Comparison of ENCODE assay signal across 29 mouse cellular contexts in the genomic region with DNA sequence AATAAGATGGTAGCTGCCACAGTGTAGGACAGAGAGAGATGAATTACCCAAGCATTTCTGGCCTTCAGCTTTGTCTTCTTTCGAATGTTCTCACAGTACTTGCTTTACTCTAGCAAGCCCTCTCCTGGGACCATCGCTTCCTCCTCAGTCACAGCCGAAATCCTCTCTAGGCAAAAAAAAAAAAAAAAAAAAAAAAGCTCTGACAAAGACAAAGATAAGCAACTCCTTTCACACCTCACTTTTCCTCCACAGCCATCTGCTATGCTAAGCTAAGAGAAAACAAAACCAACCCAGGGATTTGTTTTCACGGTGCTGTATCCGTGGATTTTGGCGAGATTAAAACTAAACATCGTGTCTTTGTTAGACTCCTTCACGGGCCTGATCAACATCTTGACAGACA.
A peak's percentile ranks its signal among the peaks of the same experiment; 100 is the strongest.
DNase-seq lines count a peak whose midpoint lies in the region; ATAC-seq lines count a peak whose summit lies in the region.
"Had no signal": no experiment of that assay in that cellular context is flagged by ENCODE, and none has a peak within 500 bp of the region (broad histone marks: within the 10 kb centered on the region; RNA-seq: fewer than 3 reads in every experiment).

No protein-coding gene starts in this region.

- WGBS in forebrain, embryonic 15.5 days = 53% methylated on average over 8 of the region's 8 CpGs
- WGBS in forebrain, embryonic 13.5 days = 69% methylated on average over 8 of the region's 8 CpGs
- 20% methylated on average over 8 of the region's 8 CpGs for WGBS in heart, embryonic 13.5 days
- 23% methylated on average over 8 of the region's 8 CpGs for WGBS in midbrain, embryonic 14.5 days
- WGBS in midbrain, embryonic 15.5 days = 32% methylated on average over 8 of the region's 8 CpGs
- 76% methylated on average over 8 of the region's 8 CpGs for WGBS in neural tube, embryonic 15.5 days

- H3K9ac ChIP-seq in forebrain, embryonic 15.5 days (replicated peaks) = no peak overlapping the region
- H3K9ac ChIP-seq in forebrain, embryonic 13.5 days = no peak overlapping the region
- H3K9ac ChIP-seq in heart, embryonic 13.5 days = no peak overlapping the region
- H3K9ac ChIP-seq in midbrain, embryonic 14.5 days (replicated peaks; ENCODE audit: low read length) = no peak overlapping the region
- H3K9ac ChIP-seq in midbrain, embryonic 15.5 days = no peak overlapping the region
- no peak overlapping the region for H3K9ac ChIP-seq in neural tube, embryonic 15.5 days (replicated peaks)
- H3K9ac ChIP-seq: embryonic facial prominence, embryonic 12.5 days; hindbrain, embryonic 13.5 days; limb, embryonic 12.5 days; liver, embryonic 15.5 days; neural tube, embryonic 13.5 days; stomach, embryonic 15.5 days had no signal

- no peak for DNase-seq in heart, postnatal 4 days
- peak; percentile 10 for DNase-seq in midbrain, embryonic 14.5 days
- DNase-seq in telencephalon, adult 2 months (ENCODE audit: low read depth, low spot score) = peak; percentile 27
- DNase-seq: adrenal gland, adult 2 months; adrenal gland, postnatal 36 days; cerebellum, adult 8-10 months; cerebellum, postnatal 25 days; embryo, embryonic 11 days; gastrocnemius, postnatal 14 days; heart, postnatal 36 days; kidney, adult 9 months; kidney, postnatal 10 days; layer of hippocampus, postnatal 36 days; lung, postnatal 36 days; right cerebral cortex, postnatal 25 days; thymus, postnatal 14 days had no signal

- H3K4me2 ChIP-seq in forebrain, embryonic 15.5 days (replicated peaks) = no peak overlapping the region
- no peak overlapping the region for H3K4me2 ChIP-seq in forebrain, embryonic 13.5 days
- H3K4me2 ChIP-seq in heart, embryonic 13.5 days = peak overlapping the region; percentile 31; the same call in 1 of the 2 replicates
- no peak overlapping the region for H3K4me2 ChIP-seq in midbrain, embryonic 14.5 days (ENCODE audit: low read length)
- no peak overlapping the region for H3K4me2 ChIP-seq in midbrain, embryonic 15.5 days
- no peak overlapping the region for H3K4me2 ChIP-seq in neural tube, embryonic 15.5 days
- H3K4me2 ChIP-seq: embryonic facial prominence, embryonic 12.5 days; hindbrain, embryonic 13.5 days; limb, embryonic 12.5 days; liver, embryonic 15.5 days; midbrain, embryonic 11.5 days; neural tube, embryonic 13.5 days; stomach, embryonic 15.5 days had no signal

- ATAC-seq in forebrain, embryonic 15.5 days (replicated peaks) = no peak
- no peak for ATAC-seq in forebrain, embryonic 13.5 days
- no peak for ATAC-seq in heart, embryonic 13.5 days (ENCODE audit: extremely low read depth, insufficient number of reproducible peaks, low FRiP score, low TSS enrichment)
- ATAC-seq in midbrain, embryonic 14.5 days (ENCODE audit: low FRiP score, low TSS enrichment) = no peak
- no peak for ATAC-seq in midbrain, embryonic 15.5 days (replicated peaks)
- no peak for ATAC-seq in neural tube, embryonic 15.5 days (ENCODE audit: low FRiP score)
- ATAC-seq: intestine, embryonic 16.5 days had no signal

- no peaks in the 10 kb centered on the region for H3K36me3 ChIP-seq in forebrain, embryonic 15.5 days
- no peaks in the 10 kb centered on the region for H3K36me3 ChIP-seq in forebrain, embryonic 13.5 days (ENCODE audit: poor library complexity, severe bottlenecking)
- no peaks in the 10 kb centered on the region for H3K36me3 ChIP-seq in heart, embryonic 13.5 days
- no peaks in the 10 kb centered on the region for H3K36me3 ChIP-seq in midbrain, embryonic 14.5 days (ENCODE audit: control insufficient read depth, insufficient read depth, low read length)
- no peaks in the 10 kb centered on the region for H3K36me3 ChIP-seq in midbrain, embryonic 15.5 days (replicated peaks)
- no peaks in the 10 kb centered on the region for H3K36me3 ChIP-seq in neural tube, embryonic 15.5 days
- H3K36me3 ChIP-seq: embryonic facial prominence, embryonic 12.5 days; hindbrain, embryonic 13.5 days; limb, embryonic 12.5 days; liver, embryonic 15.5 days; neural tube, embryonic 13.5 days; stomach, embryonic 15.5 days had no signal

- no peaks in the 10 kb centered on the region for H3K27me3 ChIP-seq in forebrain, embryonic 15.5 days
- no peaks in the 10 kb centered on the region for H3K27me3 ChIP-seq in forebrain, embryonic 13.5 days
- H3K27me3 ChIP-seq in heart, embryonic 13.5 days (replicated peaks) = no peaks in the 10 kb centered on the region
- no peaks in the 10 kb centered on the region for H3K27me3 ChIP-seq in midbrain, embryonic 14.5 days (ENCODE audit: control insufficient read depth, insufficient read depth, low read length)
- no peaks in the 10 kb centered on the region for H3K27me3 ChIP-seq in midbrain, embryonic 15.5 days (replicated peaks)
- H3K27me3 ChIP-seq in neural tube, embryonic 15.5 days (replicated peaks) = no peaks in the 10 kb centered on the region
- H3K27me3 ChIP-seq: embryonic facial prominence, embryonic 12.5 days; hindbrain, embryonic 13.5 days; limb, embryonic 12.5 days; liver, embryonic 15.5 days; neural tube, embryonic 13.5 days; stomach, embryonic 15.5 days had no signal

- H3K27ac ChIP-seq in forebrain, embryonic 15.5 days (replicated peaks) = peak overlapping the region; percentile 39; the same call in 1 of the 2 replicates
- H3K27ac ChIP-seq in forebrain, embryonic 13.5 days = no peak overlapping the region
- no peak overlapping the region for H3K27ac ChIP-seq in heart, embryonic 13.5 days (replicated peaks)
- H3K27ac ChIP-seq in midbrain, embryonic 14.5 days (replicated peaks; ENCODE audit: low read depth, low read length) = no peak overlapping the region
- no peak overlapping the region for H3K27ac ChIP-seq in midbrain, embryonic 15.5 days
- H3K27ac ChIP-seq in neural tube, embryonic 15.5 days (replicated peaks) = no peak overlapping the region
- H3K27ac ChIP-seq: embryonic facial prominence, embryonic 12.5 days; hindbrain, embryonic 13.5 days; limb, embryonic 12.5 days; liver, embryonic 15.5 days; neural tube, embryonic 13.5 days; stomach, embryonic 15.5 days had no signal

- no peaks in the 10 kb centered on the region for H3K9me3 ChIP-seq in forebrain, embryonic 15.5 days
- no peaks in the 10 kb centered on the region for H3K9me3 ChIP-seq in forebrain, embryonic 13.5 days (replicated peaks)
- no peaks in the 10 kb centered on the region for H3K9me3 ChIP-seq in heart, embryonic 13.5 days
- no peaks in the 10 kb centered on the region for H3K9me3 ChIP-seq in midbrain, embryonic 14.5 days (ENCODE audit: control insufficient read depth, low read length)
- no peaks in the 10 kb centered on the region for H3K9me3 ChIP-seq in midbrain, embryonic 15.5 days
- no peaks in the 10 kb centered on the region for H3K9me3 ChIP-seq in neural tube, embryonic 15.5 days (replicated peaks)
- H3K9me3 ChIP-seq: embryonic facial prominence, embryonic 12.5 days; hindbrain, embryonic 13.5 days; limb, embryonic 12.5 days; liver, embryonic 15.5 days; neural tube, embryonic 13.5 days; stomach, embryonic 15.5 days had no signal

- H3K4me1 ChIP-seq in forebrain, embryonic 15.5 days = no peaks in the 10 kb centered on the region
- H3K4me1 ChIP-seq in forebrain, embryonic 13.5 days = no peaks in the 10 kb centered on the region
- H3K4me1 ChIP-seq in heart, embryonic 13.5 days = peaks cover 6% of the 10 kb centered on the region; the same call in 1 of the 2 replicates
- H3K4me1 ChIP-seq in midbrain, embryonic 14.5 days (ENCODE audit: control insufficient read depth, insufficient read depth, low read length) = 0 out of 2 replicates have a peak, but pooled peaks cover 5% of the 10 kb centered on the region
- no peaks in the 10 kb centered on the region for H3K4me1 ChIP-seq in midbrain, embryonic 15.5 days
- H3K4me1 ChIP-seq in neural tube, embryonic 15.5 days = no peaks in the 10 kb centered on the region
- H3K4me1 ChIP-seq: embryonic facial prominence, embryonic 12.5 days; hindbrain, embryonic 13.5 days; limb, embryonic 12.5 days; liver, embryonic 15.5 days; neural tube, embryonic 13.5 days; stomach, embryonic 15.5 days had no signal

- H3K4me3 ChIP-seq in forebrain, embryonic 15.5 days = no peak overlapping the region
- no peak overlapping the region for H3K4me3 ChIP-seq in forebrain, embryonic 13.5 days
- H3K4me3 ChIP-seq in heart, embryonic 13.5 days = peak overlapping the region; percentile 12; the same call in 1 of the 2 replicates
- no peak overlapping the region for H3K4me3 ChIP-seq in midbrain, embryonic 14.5 days (replicated peaks; ENCODE audit: low read depth, low read length)
- no peak overlapping the region for H3K4me3 ChIP-seq in midbrain, embryonic 15.5 days
- no peak overlapping the region for H3K4me3 ChIP-seq in neural tube, embryonic 15.5 days (replicated peaks)
- H3K4me3 ChIP-seq: embryonic facial prominence, embryonic 12.5 days; hindbrain, embryonic 13.5 days; limb, embryonic 12.5 days; liver, embryonic 15.5 days; neural tube, embryonic 13.5 days; stomach, embryonic 15.5 days had no signal
